Mouse (Mus musculus) adrenal gland, postnatal 14 days (tissue): ENCODE measurements around the gene Lmod3. TPM values are rescaled to one million over a fixed set of nuclear protein-coding genes. Genes with fewer than 3 reads are reported as not detected.
"Not testable (repeated sequence)": the region's sequence is repeated elsewhere in the genome, so short reads cannot be mapped to it uniquely, and the experiment has no call there.

Experiments used
- DNase-seq: peaks from one replicate; pipeline ENCODE4 v3.0.0; 2021; ENCODE audit warnings: mixed read lengths
- total RNA-seq: library from RNA; stranded (reverse); gene quantifications from 2 replicates; pipeline ENCODE4 v1.2.3, GENCODE M21; 2021

Lmod3 gene
- total RNA-seq, 1 experiment from 2014 or later = not detected

DNA sequence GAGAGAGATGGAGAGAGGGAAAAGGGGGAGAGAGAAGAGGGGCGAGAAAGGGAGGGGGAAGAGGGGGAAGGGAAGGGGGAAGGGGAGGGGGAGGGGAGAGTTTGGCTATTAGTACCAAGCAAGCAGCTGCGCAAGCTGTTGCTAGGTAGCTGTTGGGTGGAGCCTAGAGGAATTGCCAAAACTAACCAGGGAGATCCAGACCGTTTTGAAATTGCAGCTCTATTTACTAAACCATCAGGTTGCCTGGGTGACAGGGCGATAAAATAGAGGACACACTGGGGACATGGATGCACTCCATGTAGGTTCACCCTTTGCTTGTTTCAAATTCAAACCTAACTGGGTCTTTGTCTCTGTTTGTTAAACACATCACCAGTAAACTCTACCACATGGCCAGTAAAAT, 23.8 kb upstream of the Lmod3 start:
- peak; percentile 37 for DNase-seq

GRCm38 (mm10) chr6:97275760-97276159, 23.2 kb upstream of the Lmod3 start:
- DNase-seq = no peak

GRCm38 (mm10) chr6:97273777-97274176, 21.2 kb upstream of the Lmod3 start:
- no peak for DNase-seq

DNA sequence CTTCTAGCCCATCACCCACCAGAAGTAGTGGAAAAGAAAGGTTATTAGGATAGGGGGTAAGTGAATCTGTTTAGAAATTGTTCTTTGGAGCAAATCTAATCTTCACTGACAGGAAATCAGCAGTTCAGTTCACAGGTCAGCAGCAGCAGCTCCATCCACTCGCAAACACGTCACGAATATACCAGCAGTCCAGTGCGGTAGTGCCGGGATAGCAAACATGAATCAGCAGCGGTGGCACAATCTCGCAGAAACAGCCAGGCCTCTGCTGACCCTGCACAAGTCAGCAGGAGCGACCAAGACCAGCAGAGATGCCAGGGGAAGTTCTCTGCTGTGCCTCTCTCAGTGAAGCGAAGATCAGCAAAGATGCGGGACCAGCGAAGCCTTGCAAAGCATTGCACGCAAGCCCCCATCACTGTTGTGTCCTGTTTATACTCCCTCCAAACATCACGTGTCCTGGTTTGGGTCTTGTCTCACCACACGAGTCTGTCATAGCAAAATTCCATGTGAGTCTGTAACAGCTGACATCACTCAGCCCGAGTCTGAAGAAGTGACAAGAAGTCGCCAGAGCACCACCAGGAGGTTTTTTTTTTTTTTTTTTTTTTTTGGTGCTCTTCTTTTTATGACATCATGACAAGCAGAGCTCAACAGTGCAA, 20.6 kb upstream of the Lmod3 start:
- no peak for DNase-seq

DNA sequence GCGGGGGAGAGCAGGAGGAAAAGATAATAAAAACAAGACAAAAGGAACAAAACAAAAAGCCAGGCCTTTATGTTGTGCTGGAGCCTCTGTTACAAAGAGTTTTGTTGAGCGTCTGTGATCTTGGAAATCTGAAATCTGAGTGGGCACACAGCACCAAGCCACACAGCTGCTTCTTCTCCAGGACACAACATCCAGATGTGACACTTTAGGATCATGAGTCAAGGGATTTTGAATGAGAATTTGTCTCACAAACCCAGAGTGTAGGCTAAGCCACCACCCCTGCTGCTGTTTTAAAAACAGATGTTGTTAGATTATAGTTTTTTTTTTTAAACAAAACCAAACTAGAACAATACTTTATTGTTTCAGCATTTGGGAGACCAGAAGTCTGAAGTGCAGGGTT, 19.8 kb upstream of the Lmod3 start:
- DNase-seq = no peak

- DNase-seq = no peak
These were observed 17.0 kb upstream of the Lmod3 start for GRCm38 (mm10) chr6:97269596-97269995.

DNA sequence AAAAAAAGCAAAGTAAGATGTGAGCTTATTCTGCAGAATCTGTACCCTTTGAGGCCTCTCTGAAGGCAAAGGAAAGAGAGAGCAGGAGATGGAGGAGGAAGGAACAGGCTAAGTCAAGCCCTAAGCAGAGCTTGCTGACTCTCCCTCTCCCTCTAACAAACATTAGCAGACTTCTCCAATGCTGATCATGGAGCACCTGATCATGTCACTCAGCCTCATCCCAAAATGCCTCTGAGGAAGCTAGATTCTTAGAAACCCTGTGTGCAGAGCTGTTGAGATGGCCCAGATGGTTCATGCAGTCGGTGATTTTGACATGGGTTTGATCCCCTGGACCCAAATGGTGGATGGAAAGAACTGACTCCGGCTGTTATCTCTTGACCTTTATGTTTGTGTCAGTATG, 14.6 kb upstream of the Lmod3 start:
- no peak for DNase-seq

GRCm38 (mm10) chr6:97266661-97267060, 14.1 kb upstream of the Lmod3 start:
- DNase-seq = no peak

GRCm38 (mm10) chr6:97265705-97266104, 13.1 kb upstream of the Lmod3 start:
- DNase-seq = no peak

DNA sequence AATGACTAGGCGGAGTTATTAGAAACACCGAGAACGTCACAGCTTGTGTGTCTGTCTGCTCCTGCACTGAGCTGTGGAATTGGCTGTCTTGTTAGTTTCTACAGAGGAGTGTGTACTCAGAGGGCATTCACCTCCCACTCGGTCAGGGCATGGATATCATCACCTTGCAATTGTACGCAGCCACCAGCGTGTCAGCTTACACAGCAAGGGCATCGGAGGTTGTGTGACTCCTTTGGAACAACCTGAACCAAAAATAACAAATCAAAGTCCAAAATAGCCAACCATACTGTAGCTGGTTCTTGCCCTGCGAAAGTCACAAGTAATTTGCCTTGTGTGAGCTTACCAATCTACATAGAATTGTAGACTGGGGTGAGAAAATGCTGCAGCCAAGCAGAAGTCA, 12.7 kb upstream of the Lmod3 start:
- DNase-seq = no peak

- not testable (repeated sequence) for DNase-seq
These were observed 11.2 kb upstream of the Lmod3 start for GRCm38 (mm10) chr6:97263750-97264149.

GRCm38 (mm10) chr6:97262229-97262628, 9.7 kb upstream of the Lmod3 start:
- DNase-seq = no peak

DNA sequence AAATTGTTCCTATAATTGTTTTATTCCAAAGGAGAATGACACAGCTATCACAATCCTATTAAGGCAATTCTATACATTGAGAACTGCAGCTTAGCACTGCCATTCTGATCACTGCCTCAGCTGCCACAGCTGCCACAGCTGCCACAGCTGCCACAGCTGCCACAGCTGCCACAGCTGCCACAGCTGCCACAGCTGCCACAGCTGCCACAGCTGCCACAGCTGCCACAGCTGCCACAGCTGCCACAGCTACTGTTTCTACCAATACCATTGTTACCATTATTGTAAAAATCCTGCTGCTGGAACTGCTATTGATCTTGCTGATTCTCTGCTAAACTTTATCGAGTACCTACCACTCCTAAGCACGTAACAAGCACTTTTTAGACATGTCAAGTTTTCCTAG, 7.4 kb upstream of the Lmod3 start:
- not testable (repeated sequence) for DNase-seq

- DNase-seq = peak; percentile 48
These were observed 5.9 kb upstream of the Lmod3 start for GRCm38 (mm10) chr6:97258489-97258888.

- DNase-seq = peak; percentile 22
These were observed 473 bp downstream of the Lmod3 start for GRCm38 (mm10) chr6:97252086-97252485.

DNA sequence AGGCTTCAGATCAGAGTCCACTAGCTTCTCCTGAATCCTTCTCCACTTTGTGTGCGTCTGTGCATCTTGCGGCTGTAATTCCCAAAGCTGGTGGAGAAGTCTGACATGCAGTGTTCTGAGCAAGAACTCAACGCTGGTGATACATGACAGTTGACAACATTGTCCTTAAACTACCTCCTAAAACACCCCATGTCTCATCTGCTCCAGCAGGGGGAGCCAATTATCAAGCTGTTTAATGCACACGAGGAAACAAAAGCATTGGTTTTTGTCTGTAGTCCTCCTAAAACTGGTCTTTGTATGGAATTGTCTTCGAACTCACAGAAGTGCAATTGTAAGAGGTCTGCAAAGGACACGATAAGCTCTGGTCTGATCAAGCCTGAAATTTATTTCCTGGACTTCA, 1.6 kb downstream of the Lmod3 start:
- DNase-seq = peak; percentile 70

- DNase-seq = no peak
These were observed 7.4 kb downstream of the Lmod3 start for GRCm38 (mm10) chr6:97245200-97245599.

GRCm38 (mm10) chr6:97242522-97242921, 10.0 kb downstream of the Lmod3 start:
- no peak for DNase-seq

DNA sequence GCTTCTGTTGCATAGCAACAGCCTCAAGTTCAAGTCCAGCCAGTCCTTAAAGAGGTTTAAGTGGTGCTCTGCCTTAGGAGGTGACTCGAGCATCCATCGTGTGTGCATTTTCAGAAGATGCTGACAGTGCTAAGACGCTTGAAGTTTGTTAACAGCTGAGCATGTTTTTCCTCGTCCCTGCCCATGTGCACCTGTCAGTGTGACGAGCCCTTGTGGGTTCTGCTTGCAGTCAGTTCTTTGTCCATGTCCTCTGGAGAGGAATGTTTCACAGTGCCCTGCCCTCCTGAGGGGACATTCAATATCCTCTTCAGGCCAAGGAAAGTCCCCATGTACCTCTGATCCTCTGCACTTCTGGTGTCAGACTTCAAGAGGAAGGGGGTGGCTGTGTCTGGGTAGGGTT, 12.5 kb downstream of the Lmod3 start:
- no peak for DNase-seq

DNA sequence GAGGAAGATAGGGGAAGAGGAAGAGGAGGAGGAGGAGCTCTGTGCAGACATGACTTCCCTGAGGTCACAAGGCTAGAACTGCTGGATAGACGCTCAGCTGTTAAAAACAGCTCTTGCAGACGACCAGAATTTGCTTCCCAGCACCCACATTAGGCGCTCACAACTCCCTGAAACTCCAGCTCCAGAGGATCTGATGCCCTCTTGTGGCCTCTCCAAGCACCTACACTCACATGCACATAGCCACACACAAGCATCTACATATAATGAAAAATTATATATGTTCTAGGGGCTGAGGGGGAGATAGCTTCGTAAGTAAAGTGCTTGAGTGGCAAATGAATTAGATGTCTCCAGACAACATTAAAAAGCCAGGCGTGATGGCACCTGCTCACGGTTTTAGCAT, 13.2 kb downstream of the Lmod3 start:
- DNase-seq = no peak

DNA sequence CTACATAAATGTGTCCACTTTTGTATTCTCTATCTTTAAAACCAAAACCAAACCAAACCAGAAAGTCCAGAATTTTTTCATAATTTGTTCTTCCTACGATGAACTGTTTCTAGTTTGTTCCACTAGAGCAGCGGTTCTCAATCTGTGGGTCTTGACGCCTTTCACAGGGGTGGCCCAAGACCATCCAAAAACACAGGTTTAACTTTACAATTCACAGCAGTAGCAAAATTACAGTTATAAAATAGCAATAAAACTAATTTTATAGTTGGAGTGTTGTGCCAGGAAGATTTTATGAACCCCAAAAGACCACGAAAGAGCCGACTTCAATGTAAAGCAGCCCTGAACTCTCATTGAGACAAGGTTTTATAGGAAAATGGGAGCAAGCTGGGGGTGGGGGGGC, 16.5 kb downstream of the Lmod3 start:
- no peak for DNase-seq

GRCm38 (mm10) chr6:97234911-97235668, 17.5 kb downstream of the Lmod3 start:
- DNase-seq = no peak

- DNase-seq = no peak
These were observed 25.3 kb downstream of the Lmod3 start for GRCm38 (mm10) chr6:97227067-97227847.
